Mouse (Mus musculus) embryonic fibroblast, embryonic 13.5 days (primary cell): ENCODE results near the gene Spcs2.

ENCODE experiments used
- CTCF ChIP-seq: IDR thresholded peaks from 2 replicates; pipeline ENCODE4 v1.5.1; 2011; ENCODE audit warnings: mild to moderate bottlenecking, control low read depth, low read length, moderate library complexity, borderline replicate concordance; ENCODE audit not compliant: insufficient read depth
- POLR2A ChIP-seq: IDR thresholded peaks from 2 replicates; pipeline ENCODE4 v1.6.1; 2011; ENCODE audit warnings: low read depth, mild to moderate bottlenecking, control low read depth, low read length, moderate library complexity

DNA sequence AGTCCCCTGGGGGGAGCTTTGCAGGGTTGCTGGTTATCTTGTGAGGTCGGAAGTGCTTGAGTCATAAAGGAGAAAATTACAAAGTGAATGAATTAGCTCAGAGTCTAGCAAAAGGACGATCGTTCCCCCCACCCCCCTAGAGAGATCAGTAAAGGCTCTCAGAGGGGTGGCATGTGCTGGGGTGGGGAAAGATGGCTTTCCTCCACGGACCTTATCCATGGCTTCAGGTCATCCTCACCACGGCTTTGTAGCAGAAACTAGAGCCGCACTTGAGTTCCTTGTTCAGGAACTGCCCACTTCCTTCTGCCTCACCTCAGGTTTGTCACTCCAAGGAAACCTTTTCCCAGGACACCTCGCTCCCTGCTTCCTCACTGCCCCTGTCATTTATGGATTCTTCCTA is at the start of gene Spcs2:
- no peak for TF ChIP-seq CTCF
- TF ChIP-seq POLR2A: no peak
